ENCODE assay signal across 9 mouse cellular contexts in the genomic region with DNA sequence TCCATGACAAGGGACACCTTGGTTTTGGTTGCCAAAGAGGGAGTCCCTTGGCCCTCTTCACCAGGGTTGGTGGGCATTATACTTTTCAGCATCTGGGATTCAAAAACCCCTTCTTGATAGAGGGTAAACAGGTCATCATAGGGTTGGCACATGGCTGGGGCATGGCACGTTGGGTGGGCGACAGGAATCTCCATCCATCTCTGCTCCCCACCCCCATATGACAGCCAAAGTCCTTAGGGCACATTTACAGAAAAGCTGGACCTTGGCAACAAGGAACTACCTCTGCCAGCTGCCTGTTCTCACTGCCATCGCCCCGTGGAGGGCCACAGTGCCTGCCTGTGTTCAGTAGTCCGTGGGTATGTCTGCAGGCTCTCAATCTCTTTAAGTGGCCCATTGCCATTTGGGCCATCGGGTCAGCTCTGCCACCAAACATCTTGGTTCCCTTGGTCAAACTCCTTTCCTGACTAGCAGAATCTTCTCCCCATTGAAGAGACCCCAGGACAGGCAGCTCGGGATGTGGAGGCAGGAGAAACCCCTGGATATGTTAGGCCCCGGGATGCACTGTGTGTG. TPM values are rescaled to one million over a fixed set of nuclear protein-coding genes. Genes with fewer than 3 reads are reported as not detected.
DNase-seq lines count a peak whose midpoint lies in the region; ATAC-seq and TF ChIP-seq lines count a peak whose summit lies in the region.
"Had no signal": no experiment of that assay in that cellular context is flagged by ENCODE, and none has a peak within 500 bp of the region (broad histone marks: within the 10 kb centered on the region; RNA-seq: fewer than 3 reads in every experiment).

No protein-coding gene starts in this region.

- 40% methylated on average over 8 of the region's 8 CpGs for WGBS in forebrain, embryonic 15.5 days
- WGBS in limb, embryonic 13.5 days = 47% methylated on average over 8 of the region's 8 CpGs
- 42% methylated on average over 8 of the region's 8 CpGs for WGBS in olfactory bulb, adult 2 months

- peaks cover 45% of the 10 kb centered on the region for H3K4me1 ChIP-seq in forebrain, embryonic 15.5 days
- peaks cover 44% of the 10 kb centered on the region for H3K4me1 ChIP-seq in limb, embryonic 13.5 days
- H3K4me1 ChIP-seq in olfactory bulb, adult 2 months (ENCODE audit: control insufficient read depth, insufficient read depth, low read length) = peaks cover 40% of the 10 kb centered on the region

- H3K27me3 ChIP-seq in forebrain, embryonic 15.5 days = no peaks in the 10 kb centered on the region; the same call in 1 of the 2 replicates
- peaks cover 21% of the 10 kb centered on the region; the same call in 1 of the 2 replicates for H3K27me3 ChIP-seq in limb, embryonic 13.5 days

- peak overlapping the region; percentile 93 for H3K4me2 ChIP-seq in forebrain, embryonic 15.5 days (replicated peaks)
- peak overlapping the region; percentile 98 for H3K4me2 ChIP-seq in limb, embryonic 13.5 days (replicated peaks)

- peak overlapping the region; percentile 63 for H3K9ac ChIP-seq in forebrain, embryonic 15.5 days (replicated peaks)
- H3K9ac ChIP-seq in limb, embryonic 13.5 days = no peak overlapping the region

- no peaks in the 10 kb centered on the region for H3K9me3 ChIP-seq in forebrain, embryonic 15.5 days
- no peaks in the 10 kb centered on the region for H3K9me3 ChIP-seq in limb, embryonic 13.5 days

- H3K36me3 ChIP-seq in forebrain, embryonic 15.5 days = no peaks in the 10 kb centered on the region
- peaks cover 5% of the 10 kb centered on the region; the same call in 1 of the 2 replicates for H3K36me3 ChIP-seq in limb, embryonic 13.5 days

- no peak overlapping the region for H3K4me3 ChIP-seq in layer of hippocampus, adult 2 months
- H3K4me3 ChIP-seq in forebrain, embryonic 15.5 days = peak overlapping the region; percentile 65
- H3K4me3 ChIP-seq in limb, embryonic 13.5 days = peak overlapping the region; percentile 61
- H3K4me3 ChIP-seq in olfactory bulb, adult 2 months (ENCODE audit: insufficient read depth, low read depth, low read length) = peak overlapping the region; percentile 57; the same call in 1 of the 2 replicates

- TF ChIP-seq POLR2A in olfactory bulb, adult 2 months (IDR thresholded peaks at IDR 0.05; ENCODE audit: insufficient read depth, low read depth, low read length) = no peak

- DNase-seq in layer of hippocampus, adult 2 months (ENCODE audit: low spot score in 2 of 2) = no peak
- no peak for DNase-seq in layer of hippocampus, postnatal 14 days (ENCODE audit: low spot score in 2 of 2)
- DNase-seq in layer of hippocampus, postnatal 25 days (ENCODE audit: extremely low spot score in 1 of 2, low spot score in 1 of 2) = no peak
- no peak for DNase-seq in retina, embryonic 14.5 days (ENCODE audit: low spot score)
- DNase-seq in spleen, adult 12 weeks (ENCODE audit: low spot score) = no peak

- H3K27ac ChIP-seq in layer of hippocampus, adult 2 months = peak overlapping the region; percentile 46; the same call in 1 of the 2 replicates
- H3K27ac ChIP-seq in forebrain, embryonic 15.5 days (replicated peaks) = peak overlapping the region; percentile 4; the same call in 1 of the 2 replicates
- no peak overlapping the region for H3K27ac ChIP-seq in limb, embryonic 13.5 days
- no peak overlapping the region for H3K27ac ChIP-seq in olfactory bulb, adult 2 months (ENCODE audit: insufficient read depth, low read depth, low read length)
- H3K27ac ChIP-seq: macrophage had no signal

- no peak for TF ChIP-seq CTCF in layer of hippocampus, adult 2 months (conservative IDR thresholded peaks at IDR 0.05)
- TF ChIP-seq CTCF in olfactory bulb, adult 2 months (IDR thresholded peaks at IDR 0.05; ENCODE audit: insufficient read depth, low read depth, low read length) = no peak

- ATAC-seq in forebrain, embryonic 15.5 days (replicated peaks) = no peak
- no peak for ATAC-seq in limb, embryonic 13.5 days (ENCODE audit: low FRiP score, low read depth)

RNA-seq across cellular contexts. Expression of a gene that starts 11.6 kb away (rescaled TPM):
- total RNA-seq in layer of hippocampus, adult 2 months (2021) = 10 to 100 TPM; 66.0 to 74.1 TPM
- total RNA-seq in layer of hippocampus, postnatal 14 days (2021) = 10 to 100 TPM; 66.7 to 70.0 TPM
- polyA plus RNA-seq in forebrain, embryonic 15.5 days (2015; fragmentation: Nextera tagmentation; extraction: Ambion mirVana) = 7.1 and 8.4 TPM in 2 replicates
- polyA plus RNA-seq in limb, embryonic 13.5 days (2015; fragmentation: Nextera tagmentation; extraction: Ambion mirVana) = 6.7 and 7.2 TPM in 2 replicates
- not detected in 2 replicates for polyA plus RNA-seq in olfactory bulb, adult 2 months (2012; ENCODE audit: insufficient read depth, insufficient read length, low replicate concordance, missing spikeins)
- total RNA-seq in layer of hippocampus, postnatal 25 days (2021) = 10 to 100 TPM; 71.4 to 73.5 TPM

RNA-seq across cellular contexts. Expression of a gene that starts 41.3 kb away (rescaled TPM):
- 10 to 100 TPM; 79.5 to 79.7 TPM for total RNA-seq in layer of hippocampus, adult 2 months (2021)
- total RNA-seq in layer of hippocampus, postnatal 14 days (2021) = 10 to 100 TPM; 75.2 to 77.8 TPM
- polyA plus RNA-seq in forebrain, embryonic 15.5 days (2015; fragmentation: Nextera tagmentation; extraction: Ambion mirVana) = 10.1 and 10.6 TPM in 2 replicates
- 4.4 and 4.9 TPM in 2 replicates for polyA plus RNA-seq in limb, embryonic 13.5 days (2015; fragmentation: Nextera tagmentation; extraction: Ambion mirVana)
- not detected in 2 replicates for polyA plus RNA-seq in olfactory bulb, adult 2 months (2012; ENCODE audit: insufficient read depth, insufficient read length, low replicate concordance, missing spikeins)
- total RNA-seq in layer of hippocampus, postnatal 25 days (2021) = 10 to 100 TPM; 79.6 to 80.0 TPM

RNA-seq across cellular contexts. Expression of a gene that starts 51.8 kb away (rescaled TPM):
- under 1 TPM; 0.20 to 0.33 TPM for total RNA-seq in layer of hippocampus, adult 2 months (2021)
- total RNA-seq in layer of hippocampus, postnatal 14 days (2021) = under 1 TPM; 0.21 to 0.24 TPM
- 0.18 and 0.33 TPM in 2 replicates for polyA plus RNA-seq in forebrain, embryonic 15.5 days (2015; fragmentation: Nextera tagmentation; extraction: Ambion mirVana)
- polyA plus RNA-seq in limb, embryonic 13.5 days (2015; fragmentation: Nextera tagmentation; extraction: Ambion mirVana) = 0.04 and 0.09 TPM in 2 replicates
- polyA plus RNA-seq in olfactory bulb, adult 2 months (2012; ENCODE audit: insufficient read depth, insufficient read length, low replicate concordance, missing spikeins) = not detected in 2 replicates
- total RNA-seq in layer of hippocampus, postnatal 25 days (2021) = under 1 TPM; 0.15 to 0.16 TPM

Comparison
In these comparisons a context has a peak if more than half of its experiments do, and no peak if none do; other contexts are left out.
1. H3K27ac ChIP-seq: peak in layer of hippocampus, adult 2 months (single experiment) and forebrain, embryonic 15.5 days (single experiment); none in limb, embryonic 13.5 days (single experiment) and olfactory bulb, adult 2 months (single experiment).